Mouse (Mus musculus) heart, adult 2 months (tissue): ENCODE measurements around the gene Kera. TPM values are rescaled to one million over a fixed set of nuclear protein-coding genes. Genes with fewer than 3 reads are reported as not detected.

Experiments used
- DNase-seq, 2 experiments: peaks; one replicate each; pipeline ENCODE4 v3.0.0; 2021
- H3K27ac ChIP-seq: fragments of 200-600 bp; 2 replicates; pipeline ENCODE4 v1.8.1; 2022
- H3K27me3 ChIP-seq: fragments of 200-500 bp; 2 replicates; pipeline ENCODE4 v1.6.1; 2012; ENCODE audit warnings: mild to moderate bottlenecking, low read length, inconsistent platforms, mixed read lengths; ENCODE audit not compliant: control insufficient read depth, insufficient read depth
- H3K36me3 ChIP-seq: fragments of 200-500 bp; 2 replicates; pipeline ENCODE4 v1.6.1; 2012; ENCODE audit warnings: low read length, inconsistent platforms; ENCODE audit not compliant: control insufficient read depth, insufficient read depth
- H3K4me1 ChIP-seq: fragments of 200-500 bp; 2 replicates; pipeline ENCODE4 v1.6.1; 2011; ENCODE audit warnings: low read length; ENCODE audit not compliant: control insufficient read depth, insufficient read depth
- H3K4me3 ChIP-seq: fragments of 200-600 bp; 2 replicates; pipeline ENCODE4 v1.8.1; 2022
- H3K79me2 ChIP-seq: fragments of 200-500 bp; replicated peaks from 2 replicates; pipeline ENCODE4 v1.6.1; 2012; ENCODE audit warnings: mild to moderate bottlenecking, inconsistent platforms, low read length, moderate library complexity, mixed read lengths; ENCODE audit not compliant: control insufficient read depth, insufficient read depth
- H3K9ac ChIP-seq: fragments of 200-500 bp; 2 replicates; pipeline ENCODE4 v1.6.1; 2012; ENCODE audit warnings: low read depth, mild to moderate bottlenecking, control low read depth, inconsistent platforms, low read length, mixed read lengths
- CTCF ChIP-seq: fragments of 200-600 bp; IDR thresholded peaks from 2 replicates; pipeline ENCODE4 v1.8.1; 2022; ENCODE audit warnings: antibody characterized with exemption, mild to moderate bottlenecking, moderate library complexity
- EP300 ChIP-seq: fragments of 200-500 bp; IDR thresholded peaks from 2 replicates; pipeline ENCODE4 v1.6.1; 2011; ENCODE audit warnings: low read depth, low read length, control low read depth; ENCODE audit not compliant: insufficient read depth
- POLR2A ChIP-seq: fragments of 200-500 bp; IDR thresholded peaks from 2 replicates; pipeline ENCODE4 v1.6.1; 2011; ENCODE audit warnings: mild to moderate bottlenecking, low read depth, low read length, control low read depth; ENCODE audit not compliant: insufficient read depth
- WGBS: fragments of 180-500 bp; shearing (Covaris S2); methylation state at CpG from one replicate; pipeline ENCODE4 v1.1.7; 2018; 5-methylcytosine and 5-hydroxymethylcytosine counted together
- intact Hi-C: fragments of 180-260 bp; cut with DNase I; formaldehyde crosslinking; loops from one replicate; pipeline ENCODE4 v1.15.1; 2025
- long read RNA-seq: library from polyadenylated mRNA; stranded (forward); transcript quantifications from one replicate; pipeline ENCODE4 v2.0.0, GENCODE M21; 2021
- polyA plus RNA-seq: library from polyadenylated mRNA; depleted of rRNA; stranded (reverse); fragments of >200 nt; gene quantifications from 2 replicates; pipeline ENCODE4 v1.2.3, GENCODE M21; 2012; rRNA removed
- total RNA-seq, 2 experiments: library from RNA; stranded (reverse); gene quantifications; 2 replicates each; pipeline ENCODE4 v1.2.3; 2021

The Kera gene
- total RNA-seq (not detected), polyA plus RNA-seq (0.14 and 0.15 TPM in 2 replicates)
- long read RNA-seq, result 0 reads

DNA sequence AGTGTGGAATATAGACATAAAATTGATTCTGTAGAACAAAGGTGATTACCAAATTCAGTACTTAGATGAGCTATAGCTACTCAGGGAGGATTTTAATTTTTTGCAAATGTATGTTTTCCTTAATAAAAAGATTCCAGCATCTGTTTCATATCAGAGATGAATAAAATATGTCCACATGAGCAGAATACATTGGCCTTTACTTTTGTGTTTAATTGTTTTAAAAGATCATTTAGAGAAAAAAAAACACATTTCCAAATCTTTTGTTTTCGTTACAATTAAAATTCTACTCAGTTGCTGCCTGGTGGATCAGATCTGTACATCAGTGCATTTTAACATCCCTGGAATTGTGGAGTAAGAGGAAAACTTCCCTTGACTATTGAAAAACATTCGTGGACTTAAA lies at the start of gene Kera:
Gene Kera (plus strand): TSS at position 301 of the 400 bp plus-strand sequence.
- no peak for TF ChIP-seq CTCF
- no peak for TF ChIP-seq POLR2A
- no peak for TF ChIP-seq EP300
- intact Hi-C loops, result no loop called here
- Histone ChIP-seq H3K4me3 (no peak within 1 kb of the TSS), H3K4me1 (no peaks in the 10 kb centered on the region), H3K27ac (no peak within 1 kb of the TSS), H3K9ac (no peak within 1 kb of the TSS), H3K27me3 (no peaks in the 10 kb centered on the region), H3K79me2 (no peaks in the 10 kb centered on the region), H3K36me3 (no peaks in the 10 kb centered on the region)
- DNase-seq, result no peak
- WGBS, result 69% methylated on average over 2 of the region's 2 CpGs

DNA sequence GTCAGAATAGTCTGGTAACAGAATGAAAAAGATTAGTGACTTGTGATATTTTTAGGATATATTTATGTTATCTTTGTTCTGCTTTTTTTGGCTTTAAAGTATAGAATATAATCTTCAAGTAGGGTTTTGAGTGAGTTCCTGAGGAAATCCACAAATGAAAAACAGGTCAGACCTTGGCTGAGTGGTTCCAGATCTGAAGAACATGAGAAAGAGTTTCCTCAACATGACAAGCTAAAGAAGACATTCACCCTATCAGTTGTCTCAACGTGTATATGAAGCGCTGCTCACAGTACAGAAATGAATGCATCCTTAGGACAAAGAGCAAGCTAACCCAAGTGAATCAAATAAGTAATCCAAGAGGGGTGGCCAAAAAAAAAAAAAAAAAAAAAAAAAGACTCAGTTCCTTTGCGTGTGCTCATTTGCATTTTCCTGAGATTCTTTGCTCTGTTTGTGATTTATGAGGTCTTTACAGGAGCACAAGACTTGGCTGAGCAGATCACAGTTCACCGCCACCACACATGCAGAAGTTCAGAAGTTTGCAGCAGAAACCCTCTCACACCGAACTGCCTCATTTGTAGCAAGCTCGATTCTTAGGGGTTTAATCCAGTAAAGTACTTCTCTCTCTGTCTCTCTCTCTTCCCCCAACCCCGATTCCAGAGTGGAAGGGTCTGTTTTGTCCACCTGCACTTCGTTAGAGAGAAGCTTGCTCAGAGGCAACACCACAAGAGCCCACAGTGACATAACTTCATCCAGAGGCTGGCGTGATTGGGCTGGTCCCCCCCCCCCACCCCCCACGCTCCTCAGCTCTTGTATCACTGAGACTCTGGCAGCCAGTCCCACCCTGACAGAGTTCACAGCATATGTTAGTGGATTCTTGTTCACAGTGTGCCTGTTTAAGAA lies 41.5 kb upstream of the Kera start, which contains the start of gene Lum:
Gene Lum (plus strand): TSS at position 172 of the 900 bp plus-strand sequence.
- 44% methylated on average over 10 of the region's 10 CpGs for WGBS
- Histone ChIP-seq H3K36me3 (no peaks in the 10 kb centered on the region), H3K27me3 (no peaks in the 10 kb centered on the region), H3K27ac (peak within 1 kb of the TSS; percentile 65), H3K4me3 (peak within 1 kb of the TSS; percentile 13), H3K4me1 (0 out of 2 replicates have a peak, but pooled peaks cover 1% of the 10 kb centered on the region), H3K9ac (no peak within 1 kb of the TSS), H3K79me2 (no peaks in the 10 kb centered on the region)
- DNase-seq, result peak; percentile 22 to 29
- intact Hi-C loops, result loop anchor here (5.0 kb wide), 2 partner anchors 102 to 188 kb away; no protein-coding TSS in a partner anchor
- TF ChIP-seq POLR2A, result peak; percentile 24; the same call in 1 of the 2 replicates
- TF ChIP-seq EP300, result no peak

DNA sequence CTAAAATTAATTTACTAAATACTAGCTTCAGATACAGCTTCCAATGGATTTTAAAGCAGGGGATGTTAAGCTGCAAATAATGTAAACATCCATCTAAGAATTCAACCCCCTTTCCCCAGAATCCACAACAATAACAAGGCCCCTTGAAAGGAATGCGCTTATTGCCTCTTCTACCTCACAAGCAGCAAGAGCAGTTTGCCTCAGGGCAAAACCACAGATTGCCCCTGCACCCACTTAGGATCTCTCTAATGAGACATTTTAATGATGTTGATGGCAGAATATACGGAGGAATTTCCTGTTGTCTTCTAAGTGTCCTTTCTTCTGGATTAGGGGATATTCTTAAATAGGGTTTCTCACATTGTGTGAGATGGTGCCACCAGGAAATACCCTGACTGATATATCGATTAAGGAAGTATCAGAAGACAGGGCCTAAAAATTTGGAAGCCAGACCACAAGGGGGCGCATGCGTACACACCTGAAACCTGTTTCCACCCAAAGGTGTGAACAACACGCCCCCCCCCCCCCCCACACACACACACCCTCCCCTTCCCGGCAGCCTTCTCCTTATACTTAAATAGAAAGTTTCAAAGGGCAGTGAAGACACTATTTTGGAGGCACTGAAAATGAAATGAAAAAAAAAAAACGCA lies 39.1 kb upstream of the Kera start:
- H3K36me3 ChIP-seq, result no peaks in the 10 kb centered on the region
- H3K27me3 ChIP-seq, result no peaks in the 10 kb centered on the region
- DNase-seq, result peak; percentile 9 to 35
- 0 out of 2 replicates have a peak, but pooled peaks cover 1% of the 10 kb centered on the region for H3K4me1 ChIP-seq
- no peaks in the 10 kb centered on the region for H3K79me2 ChIP-seq
- H3K9ac ChIP-seq, result no peak overlapping the region
- WGBS, result 56% methylated on average over 8 of the region's 8 CpGs
- TF ChIP-seq POLR2A, result no peak
- TF ChIP-seq CTCF, result peak; percentile 47
- H3K4me3 ChIP-seq, result peak overlapping the region; percentile 18
- peak overlapping the region; percentile 46 for H3K27ac ChIP-seq
- intact Hi-C loops, result loop anchor here (5.0 kb wide), 2 partner anchors 100 to 190 kb away; no protein-coding TSS in a partner anchor

- WGBS, result 79% methylated on average over 4 of the region's 4 CpGs
- no peaks in the 10 kb centered on the region for H3K27me3 ChIP-seq
- no peak for TF ChIP-seq EP300
- no peak for TF ChIP-seq POLR2A
- no peak overlapping the region for H3K4me3 ChIP-seq
- no peak for DNase-seq
- intact Hi-C loops, result no loop called here
- H3K36me3 ChIP-seq, result no peaks in the 10 kb centered on the region
- no peaks in the 10 kb centered on the region for H3K4me1 ChIP-seq
- no peak overlapping the region for H3K27ac ChIP-seq
- no peak overlapping the region for H3K9ac ChIP-seq
- no peaks in the 10 kb centered on the region for H3K79me2 ChIP-seq
Observed at GRCm38 (mm10) chr10:97582543-97583231, 24.0 kb upstream of the Kera start.

- Histone ChIP-seq H3K27ac (peak overlapping the region; percentile 17), H3K36me3 (no peaks in the 10 kb centered on the region), H3K79me2 (no peaks in the 10 kb centered on the region), H3K27me3 (no peaks in the 10 kb centered on the region), H3K9ac (no peak overlapping the region), H3K4me3 (no peak overlapping the region), H3K4me1 (no peaks in the 10 kb centered on the region)
- WGBS, result 28% methylated on average over 3 of the region's 3 CpGs
- DNase-seq, result no peak
- no peak for TF ChIP-seq CTCF
- TF ChIP-seq POLR2A, result no peak
- TF ChIP-seq EP300, result no peak
- intact Hi-C loops, result no loop called here
Observed at GRCm38 (mm10) chr10:97584176-97584575, 22.5 kb upstream of the Kera start.
